Mouse (Mus musculus) left cerebral cortex, adult 2 months (tissue): ENCODE measurements around the gene Amacr. TPM values are rescaled to one million over a fixed set of nuclear protein-coding genes. Genes with fewer than 3 reads are reported as not detected.

Experiments used
- DNase-seq, 2 experiments: peaks; one replicate each; pipeline ENCODE4 v3.0.0; 2021 to 2022; ENCODE audit warnings: low spot score in 2 of 2, mixed read lengths in 1 of 2; ENCODE audit errors: extremely low spot score in 1 of 2
- H3K27ac ChIP-seq: fragments of 200-600 bp; 2 replicates; pipeline ENCODE4 v1.8.1; 2022
- H3K4me3 ChIP-seq: fragments of 200-600 bp; 2 replicates; pipeline ENCODE4 v1.8.1; 2022
- CTCF ChIP-seq: fragments of 200-600 bp; IDR thresholded peaks from 2 replicates; pipeline ENCODE4 v1.8.1; 2022; ENCODE audit warnings: antibody characterized with exemption, mild to moderate bottlenecking, moderate library complexity
- intact Hi-C: fragments of 180-260 bp; cut with DNase I; formaldehyde crosslinking; loops from one replicate; pipeline ENCODE4 v1.15.1; 2025
- total RNA-seq, 2 experiments: library from RNA; stranded (reverse); gene quantifications; 2 replicates each; pipeline ENCODE4 v1.2.3; 2021

Gene Amacr
- total RNA-seq, 2 experiments from 2014 or later: 11.2 to 11.9 TPM

GRCm38 (mm10) chr15:11038476-11038875 is 56.9 kb downstream of the Amacr start:
- no peak overlapping the region for H3K4me3 ChIP-seq
- intact Hi-C loops: loop anchor here (1.0 to 5.0 kb wide), 3 partner anchors 282 to 359 kb away; partner anchors contain the start of gene Tars
- TF ChIP-seq CTCF: peak; percentile 88
- peak; percentile 29 to 43 for DNase-seq
- H3K27ac ChIP-seq: no peak overlapping the region

GRCm38 (mm10) chr15:11040067-11040466 is 58.5 kb downstream of the Amacr start:
- Histone ChIP-seq H3K27ac (no peak overlapping the region), H3K4me3 (no peak overlapping the region)
- DNase-seq: no peak
- intact Hi-C loops: no loop called here
- no peak for TF ChIP-seq CTCF

GRCm38 (mm10) chr15:11041229-11041628 is 59.7 kb downstream of the Amacr start:
- intact Hi-C loops: no loop called here
- Histone ChIP-seq H3K4me3 (no peak overlapping the region), H3K27ac (no peak overlapping the region)
- no peak for DNase-seq
- no peak for TF ChIP-seq CTCF

- no peak for DNase-seq
- no peak for TF ChIP-seq CTCF
- Histone ChIP-seq H3K27ac (no peak overlapping the region), H3K4me3 (no peak overlapping the region)
- intact Hi-C loops: loop anchor here (1.0 kb wide), 1 partner anchor 9 kb away; no protein-coding TSS in a partner anchor
Observed at GRCm38 (mm10) chr15:11042828-11043227, 61.3 kb downstream of the Amacr start.

Other genes starting within 250 kb of the Amacr start
- under 1 TPM in 1 of 2 experiments, not detected in 1; 0.14 TPM for gene C1qtnf3, start 29.4 kb upstream of the Amacr start, total RNA-seq
- gene Slc45a2, start 19.0 kb downstream of the Amacr start, total RNA-seq: under 1 TPM in 1 of 2 experiments, not detected in 1; 0.19 TPM
- 1 to 10 TPM; 3.1 to 3.8 TPM for gene Rxfp3, start 56.2 kb downstream of the Amacr start, total RNA-seq
- under 1 TPM; 0.48 to 0.58 TPM for gene Adamts12, start 83.0 kb downstream of the Amacr start, total RNA-seq